Mouse (Mus musculus) olfactory bulb, adult 2 months (tissue): ENCODE results near the gene Spib. TPM values are rescaled to one million over a fixed set of nuclear protein-coding genes. Genes with fewer than 3 reads are reported as not detected.

ENCODE experiments used
- H3K27ac ChIP-seq: fragments of 200-500 bp; 2 replicates; pipeline ENCODE4 v1.5.1; 2012; ENCODE audit warnings: low read depth, low read length; ENCODE audit not compliant: insufficient read depth
- H3K4me1 ChIP-seq: fragments of 200-500 bp; 2 replicates; pipeline ENCODE4 v1.6.1; 2012; ENCODE audit warnings: low read length; ENCODE audit not compliant: control insufficient read depth, insufficient read depth
- H3K4me3 ChIP-seq: fragments of 200-500 bp; 2 replicates; pipeline ENCODE4 v1.5.1; 2012; ENCODE audit warnings: mild to moderate bottlenecking, low read depth, low read length, moderate library complexity; ENCODE audit not compliant: insufficient read depth
- CTCF ChIP-seq: fragments of 200-500 bp; IDR thresholded peaks from 2 replicates; pipeline ENCODE4 v1.5.1; 2012; ENCODE audit warnings: low read depth, mild to moderate bottlenecking, low read length, moderate library complexity; ENCODE audit not compliant: insufficient read depth
- POLR2A ChIP-seq: fragments of 200-500 bp; IDR thresholded peaks from 2 replicates; pipeline ENCODE4 v1.6.1; 2012; ENCODE audit warnings: mild to moderate bottlenecking, low read depth, low read length, moderate library complexity; ENCODE audit not compliant: insufficient read depth
- WGBS: fragments of 180-500 bp; shearing (Covaris S2); methylation state at CpG from one replicate; pipeline ENCODE4 v1.1.7; 2018; 5-methylcytosine and 5-hydroxymethylcytosine counted together
- polyA plus RNA-seq: library from polyadenylated mRNA; stranded (reverse); fragments of >200 nt; gene quantifications from 2 replicates; pipeline ENCODE4 v1.2.4, GENCODE M21; 2012; ENCODE audit warnings: low replicate concordance; ENCODE audit not compliant: missing spikeins, insufficient read depth, insufficient read length

Spib gene
- polyA plus RNA-seq, 1 experiment = not detected

- H3K27ac ChIP-seq = no peak overlapping the region
- no peak for TF ChIP-seq CTCF
- no peak for TF ChIP-seq POLR2A
- 90% methylated on average over 13 of the region's 13 CpGs for WGBS
- H3K4me3 ChIP-seq = no peak overlapping the region
- no peaks in the 10 kb centered on the region for H3K4me1 ChIP-seq
Observed at GRCm38 (mm10) chr7:44537496-44537895, 5.6 kb upstream of the Spib start.

DNA sequence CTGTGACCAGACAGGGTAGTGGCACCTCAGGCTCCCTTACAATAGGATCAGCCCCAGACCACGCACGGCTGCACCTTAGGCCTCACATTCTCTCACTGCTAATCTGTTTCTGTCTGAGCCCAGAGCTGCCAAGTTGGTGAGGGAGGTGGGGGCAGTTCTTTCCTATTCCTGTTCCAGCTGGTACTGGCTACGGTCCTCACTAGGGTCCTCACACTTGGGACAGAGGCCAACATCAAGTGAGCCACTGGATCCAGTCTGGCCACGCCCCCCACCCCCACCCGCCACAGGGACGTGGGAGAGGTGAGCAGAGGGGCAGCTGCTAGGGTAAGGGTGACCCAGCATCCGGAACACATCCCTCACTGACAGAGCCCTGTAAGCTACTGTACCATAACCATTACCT, 5.1 kb upstream of the Spib start:
- TF ChIP-seq POLR2A (no peak), CTCF (no peak)
- WGBS = 77% methylated on average over 7 of the region's 7 CpGs
- no peak overlapping the region for H3K27ac ChIP-seq
- no peaks in the 10 kb centered on the region for H3K4me1 ChIP-seq
- H3K4me3 ChIP-seq = no peak overlapping the region

- H3K4me3 ChIP-seq = no peak overlapping the region
- H3K27ac ChIP-seq = no peak overlapping the region
- H3K4me1 ChIP-seq = no peaks in the 10 kb centered on the region
- 72% methylated on average over 6 of the region's 6 CpGs for WGBS
- no peak for TF ChIP-seq POLR2A
- no peak for TF ChIP-seq CTCF
Observed at GRCm38 (mm10) chr7:44536590-44536968, 4.7 kb upstream of the Spib start.

GRCm38 (mm10) chr7:44535657-44536589, 4.1 kb upstream of the Spib start:
- Histone ChIP-seq H3K27ac (no peak overlapping the region), H3K4me3 (no peak overlapping the region), H3K4me1 (no peaks in the 10 kb centered on the region)
- no peak for TF ChIP-seq CTCF
- no peak for TF ChIP-seq POLR2A
- WGBS = 93% methylated on average over 27 of the region's 27 CpGs

- 90% methylated on average over 19 of the region's 19 CpGs for whole genome bisulfite sequencing
- Histone ChIP-seq H3K4me3 (no peak overlapping the region), H3K27ac (no peak overlapping the region), H3K4me1 (no peaks in the 10 kb centered on the region)
- TF ChIP-seq CTCF (no peak), POLR2A (no peak)
Observed at GRCm38 (mm10) chr7:44534656-44535441, 3.0 kb upstream of the Spib start.

GRCm38 (mm10) chr7:44534242-44534641, 2.4 kb upstream of the Spib start:
- no peaks in the 10 kb centered on the region for H3K4me1 ChIP-seq
- WGBS = 93% methylated on average over 13 of the region's 13 CpGs
- H3K27ac ChIP-seq = no peak overlapping the region
- no peak overlapping the region for H3K4me3 ChIP-seq
- TF ChIP-seq POLR2A = no peak
- no peak for TF ChIP-seq CTCF

- WGBS = 80% methylated on average over 12 of the region's 12 CpGs
- no peak overlapping the region for H3K4me3 ChIP-seq
- TF ChIP-seq CTCF (no peak), POLR2A (no peak)
- no peaks in the 10 kb centered on the region for H3K4me1 ChIP-seq
- H3K27ac ChIP-seq = no peak overlapping the region
Observed at GRCm38 (mm10) chr7:44533746-44534045, 1.8 kb upstream of the Spib start.

DNA sequence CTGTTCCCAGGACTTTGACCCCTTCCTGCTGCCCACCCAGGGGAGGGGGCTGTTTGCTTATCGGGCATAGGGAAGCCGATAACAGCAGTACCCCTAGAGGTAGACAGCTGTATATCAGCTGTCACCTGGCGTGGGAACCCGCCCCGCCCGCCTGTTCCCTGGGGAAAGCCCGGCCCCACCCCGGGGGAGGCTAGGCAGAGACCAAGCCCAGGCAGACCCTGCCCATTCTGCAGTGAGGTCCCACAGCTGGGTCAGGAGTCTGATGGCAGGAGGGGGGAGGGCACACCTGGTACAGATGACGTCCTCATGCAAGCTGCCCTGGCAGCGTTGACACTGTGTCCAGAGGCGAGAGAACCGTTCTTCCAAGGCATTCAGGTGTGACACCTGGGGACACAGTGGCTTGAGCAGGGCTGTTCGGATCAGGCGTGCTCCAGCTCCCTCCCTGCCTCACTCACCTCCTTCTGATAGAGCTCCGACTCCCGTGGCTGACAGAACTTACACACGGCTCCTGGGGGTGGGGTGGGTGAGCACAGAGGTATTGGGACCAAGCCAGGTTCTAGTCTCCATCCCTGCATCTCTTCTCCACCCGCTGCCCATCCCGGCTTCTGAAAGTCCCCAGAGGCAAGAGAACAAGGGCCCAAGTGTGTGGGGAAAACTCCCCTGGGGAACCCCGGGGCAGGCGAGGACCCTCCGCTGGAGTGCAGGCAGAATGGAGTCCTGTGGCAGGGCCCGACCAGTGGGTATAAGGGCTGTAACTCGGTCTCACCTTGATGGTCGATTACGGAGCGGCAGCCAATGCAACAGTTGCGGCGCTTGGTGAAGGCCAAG, 1.3 kb upstream of the Spib start:
- 89% methylated on average over 29 of the region's 29 CpGs for WGBS
- peaks cover 1% of the 10 kb centered on the region for H3K4me1 ChIP-seq
- H3K4me3 ChIP-seq = no peak overlapping the region
- H3K27ac ChIP-seq = no peak overlapping the region
- no peak for TF ChIP-seq CTCF
- no peak for TF ChIP-seq POLR2A
